Mouse (Mus musculus) heart, embryonic 12.5 days (tissue): ENCODE measurements around the gene Cdan1. TPM values are rescaled to one million over a fixed set of nuclear protein-coding genes. Genes with fewer than 3 reads are reported as not detected.

Experiments
- ATAC-seq: fragments of 200-750 bp; cut with Nextera tagmentation; 2 replicates; pipeline ENCODE4 v1.8.0; 2017; ENCODE audit warnings: moderate TSS enrichment, moderate library complexity; ENCODE audit not compliant: insufficient number of reproducible peaks, low FRiP score
- H3K27ac ChIP-seq: fragments of 300-500 bp; sonication (generic); 2 replicates; pipeline ENCODE4 v1.5.1; 2016; ENCODE audit warnings: mild to moderate bottlenecking, moderate library complexity; ENCODE audit not compliant: poor library complexity, severe bottlenecking
- H3K27me3 ChIP-seq: fragments of 300-500 bp; sonication (generic); replicated peaks from 2 replicates; pipeline ENCODE4 v1.6.1; 2016; ENCODE audit warnings: mild to moderate bottlenecking, moderate library complexity
- H3K36me3 ChIP-seq: fragments of 300-500 bp; sonication (generic); 2 replicates; pipeline ENCODE4 v1.6.1; 2016; ENCODE audit warnings: mild to moderate bottlenecking, moderate library complexity
- H3K4me1 ChIP-seq: fragments of 300-500 bp; sonication (generic); replicated peaks from 2 replicates; pipeline ENCODE4 v1.6.1; 2016; ENCODE audit warnings: mild to moderate bottlenecking
- H3K4me2 ChIP-seq: fragments of 300-500 bp; sonication (generic); 2 replicates; pipeline ENCODE4 v1.6.1; 2016; ENCODE audit warnings: mild to moderate bottlenecking, moderate library complexity
- H3K4me3 ChIP-seq: fragments of 300-500 bp; sonication (generic); 2 replicates; pipeline ENCODE4 v1.5.1; 2016; ENCODE audit warnings: mild to moderate bottlenecking
- H3K9ac ChIP-seq: fragments of 300-500 bp; sonication (generic); 2 replicates; pipeline ENCODE4 v1.6.1; 2016; ENCODE audit warnings: mild to moderate bottlenecking, moderate library complexity
- H3K9me3 ChIP-seq: fragments of 300-500 bp; sonication (generic); replicated peaks from 2 replicates; pipeline ENCODE4 v1.6.1; 2016; ENCODE audit warnings: mild to moderate bottlenecking, moderate library complexity
- WGBS: fragments of 180-500 bp; shearing (Covaris S2); methylation state at CpG from one replicate; pipeline ENCODE4 v1.1.7; 2016; 5-methylcytosine and 5-hydroxymethylcytosine counted together
- polyA plus RNA-seq: library from polyadenylated mRNA; unstranded; fragments of >200 nt; fragmentation: Nextera tagmentation; extraction: Ambion mirVana; gene quantifications from 2 replicates; pipeline ENCODE4 v1.2.1, GENCODE M21; 2016

Cdan1 gene
- polyA plus RNA-seq, 1 experiment from 2014 or later = 10.8 TPM

- ATAC-seq = no peak
Measured at GRCm38 (mm10) chr2:120731877-120732530, 117.9 kb downstream of the Cdan1 start.

DNA sequence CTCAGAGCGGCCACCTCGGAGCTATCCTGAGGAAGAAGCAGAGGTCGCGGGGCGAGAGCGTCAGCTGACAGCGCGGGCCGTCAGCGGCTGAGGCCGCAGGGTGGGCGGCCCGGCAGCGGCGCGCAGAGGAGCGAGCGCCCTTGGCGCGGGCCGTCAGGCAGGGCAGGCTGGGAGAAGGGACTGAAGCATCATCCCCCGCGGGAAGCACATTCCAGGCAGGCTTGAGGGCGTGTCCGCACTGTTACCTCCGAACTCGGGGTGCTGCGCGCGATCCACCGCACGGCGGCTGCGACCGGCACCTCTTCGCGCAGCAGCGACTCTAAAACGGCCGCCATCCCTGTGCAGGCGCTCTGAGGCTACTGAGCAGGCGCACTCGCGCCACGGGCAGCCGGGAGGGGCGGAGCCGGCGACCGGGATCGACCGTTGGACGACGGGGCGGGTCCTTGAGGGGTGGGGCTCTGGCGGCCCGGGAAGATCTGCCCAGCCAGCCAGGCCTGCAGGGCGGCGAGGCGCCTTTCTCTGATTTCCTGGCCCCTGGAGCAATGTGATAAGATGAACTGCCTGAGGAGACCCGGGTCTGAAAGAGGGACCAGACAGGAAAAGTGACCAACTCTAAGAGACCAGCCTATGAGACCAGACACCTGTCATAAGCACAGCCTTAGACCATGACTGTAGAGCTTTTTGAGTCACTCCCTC lies 118.6 kb downstream of the Cdan1 start:
- Histone ChIP-seq H3K27me3 (no peaks in the 10 kb centered on the region), H3K4me1 (peaks cover 27% of the 10 kb centered on the region), H3K36me3 (peaks cover 24% of the 10 kb centered on the region), H3K4me3 (peak overlapping the region; percentile 88), H3K4me2 (peak overlapping the region; percentile 98), H3K9ac (peak overlapping the region; percentile 96), H3K9me3 (no peaks in the 10 kb centered on the region), H3K27ac (peak overlapping the region; percentile 98)
- under 1% methylated on average over 61 of the region's 61 CpGs for WGBS
- peak; percentile 98 for ATAC-seq

More at GRCm38 (mm10) chr2:120731877-120732530, 117.9 kb downstream of the Cdan1 start:
- Histone ChIP-seq H3K36me3 (peaks cover 18% of the 10 kb centered on the region), H3K27me3 (no peaks in the 10 kb centered on the region), H3K4me2 (peak overlapping the region; percentile 98), H3K4me1 (peaks cover 27% of the 10 kb centered on the region), H3K27ac (peak overlapping the region; percentile 98), H3K4me3 (peak overlapping the region; percentile 88), H3K9ac (peak overlapping the region; percentile 96), H3K9me3 (no peaks in the 10 kb centered on the region)
- 27% methylated on average over 7 of the region's 7 CpGs for WGBS

- no peaks in the 10 kb centered on the region for H3K27me3 ChIP-seq
- WGBS = under 1% methylated on average over 50 of the region's 50 CpGs
- peak; percentile 27 for ATAC-seq
Measured at GRCm38 (mm10) chr2:120730639-120731166, 119.2 kb downstream of the Cdan1 start.

DNA sequence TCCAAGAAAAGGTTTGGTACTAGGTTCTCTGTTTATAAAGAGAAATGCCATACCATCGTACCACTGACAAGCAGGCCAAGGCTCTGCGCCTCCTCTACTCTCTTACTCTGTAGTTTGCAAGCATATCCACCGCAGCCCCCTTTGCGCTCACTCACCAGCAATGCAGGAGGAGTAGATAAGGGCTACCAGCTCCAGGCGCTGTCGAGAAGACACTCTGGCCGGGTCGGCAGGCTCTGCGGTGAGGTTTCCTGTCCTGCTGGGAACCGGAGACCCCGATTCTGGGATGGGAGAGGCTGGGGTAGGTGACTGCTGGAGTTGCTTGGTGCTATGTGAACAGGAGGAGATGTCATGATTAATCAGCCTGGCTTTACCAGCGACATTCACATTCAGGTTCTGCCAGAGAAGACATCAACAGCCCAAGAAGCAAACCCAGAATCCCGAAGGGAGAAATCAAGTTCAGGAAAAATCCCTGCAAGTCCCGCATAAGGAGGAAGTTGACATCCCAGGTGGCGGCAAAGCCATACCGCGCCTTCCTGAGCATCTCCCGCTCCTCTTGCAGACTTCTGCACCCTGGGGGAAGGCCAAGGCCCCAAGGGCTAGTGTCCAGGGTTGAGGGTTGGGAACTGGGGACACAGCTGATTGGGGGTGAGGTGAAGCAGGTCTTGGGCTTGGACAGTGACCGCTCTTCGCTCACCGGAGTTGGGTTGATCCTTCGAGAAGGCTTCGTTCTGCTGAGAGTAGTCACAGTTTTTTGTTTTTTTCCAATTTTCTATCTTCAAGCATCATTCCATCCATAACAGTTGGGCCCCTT lies 119.9 kb downstream of the Cdan1 start:
- Histone ChIP-seq H3K27ac (peak overlapping the region; percentile 98; the same call in 1 of the 2 replicates), H3K27me3 (no peaks in the 10 kb centered on the region), H3K4me2 (peak overlapping the region; percentile 98), H3K36me3 (peaks cover 38% of the 10 kb centered on the region), H3K4me3 (peak overlapping the region; percentile 88), H3K9me3 (no peaks in the 10 kb centered on the region), H3K9ac (peak overlapping the region; percentile 96), H3K4me1 (peaks cover 27% of the 10 kb centered on the region)
- no peak for ATAC-seq
- WGBS = 2% methylated on average over 23 of the region's 23 CpGs

More at GRCm38 (mm10) chr2:120730639-120731166, 119.2 kb downstream of the Cdan1 start:
- H3K27ac ChIP-seq = peak overlapping the region; percentile 98
- H3K4me1 ChIP-seq = peaks cover 27% of the 10 kb centered on the region
- peaks cover 31% of the 10 kb centered on the region for H3K36me3 ChIP-seq
- H3K9ac ChIP-seq = peak overlapping the region; percentile 96
- no peaks in the 10 kb centered on the region for H3K9me3 ChIP-seq
- peak overlapping the region; percentile 88 for H3K4me3 ChIP-seq
- peak overlapping the region; percentile 98 for H3K4me2 ChIP-seq

GRCm38 (mm10) chr2:120724176-120724575 lies 125.8 kb downstream of the Cdan1 start:
- Histone ChIP-seq H3K4me3 (no peak overlapping the region), H3K4me1 (peaks cover 33% of the 10 kb centered on the region), H3K27me3 (no peaks in the 10 kb centered on the region), H3K27ac (no peak overlapping the region), H3K36me3 (peaks cover 93% of the 10 kb centered on the region), H3K9ac (no peak overlapping the region), H3K9me3 (no peaks in the 10 kb centered on the region), H3K4me2 (no peak overlapping the region)
- WGBS = 80% methylated on average over 6 of the region's 6 CpGs
- no peak for ATAC-seq

GRCm38 (mm10) chr2:120723621-120724020 lies 126.3 kb downstream of the Cdan1 start:
- Histone ChIP-seq H3K4me2 (no peak overlapping the region), H3K9ac (no peak overlapping the region), H3K27ac (0 out of 2 replicates have a peak overlapping the region, but pooled peaks have one; percentile 6), H3K4me1 (peaks cover 27% of the 10 kb centered on the region), H3K27me3 (no peaks in the 10 kb centered on the region), H3K36me3 (peaks cover 97% of the 10 kb centered on the region), H3K9me3 (no peaks in the 10 kb centered on the region), H3K4me3 (no peak overlapping the region)
- ATAC-seq = no peak
- 63% methylated on average over 4 of the region's 4 CpGs for WGBS

GRCm38 (mm10) chr2:120722491-120722890 lies 127.4 kb downstream of the Cdan1 start:
- 49% methylated on average over 8 of the region's 8 CpGs for WGBS
- Histone ChIP-seq H3K36me3 (peaks cover 97% of the 10 kb centered on the region), H3K27me3 (no peaks in the 10 kb centered on the region), H3K9me3 (no peaks in the 10 kb centered on the region), H3K27ac (peak overlapping the region; percentile 58), H3K4me2 (no peak overlapping the region), H3K4me3 (no peak overlapping the region), H3K9ac (0 out of 2 replicates have a peak overlapping the region, but pooled peaks have one; percentile 25), H3K4me1 (peaks cover 24% of the 10 kb centered on the region)
- peak; percentile 60 for ATAC-seq

GRCm38 (mm10) chr2:120721911-120722310 lies 128.0 kb downstream of the Cdan1 start:
- Histone ChIP-seq H3K27me3 (no peaks in the 10 kb centered on the region), H3K27ac (no peak overlapping the region), H3K4me1 (peaks cover 24% of the 10 kb centered on the region), H3K9me3 (no peaks in the 10 kb centered on the region), H3K4me2 (no peak overlapping the region), H3K9ac (no peak overlapping the region), H3K36me3 (peaks cover 97% of the 10 kb centered on the region), H3K4me3 (no peak overlapping the region)
- 94% methylated on average over 2 of the region's 2 CpGs for WGBS
- no peak for ATAC-seq

- no peak for ATAC-seq
- H3K4me2 ChIP-seq = no peak overlapping the region
- peaks cover 95% of the 10 kb centered on the region for H3K36me3 ChIP-seq
- no peaks in the 10 kb centered on the region for H3K27me3 ChIP-seq
- H3K4me3 ChIP-seq = no peak overlapping the region
- peaks cover 24% of the 10 kb centered on the region for H3K4me1 ChIP-seq
- 93% methylated on average over 6 of the region's 6 CpGs for WGBS
- no peak overlapping the region for H3K27ac ChIP-seq
- no peaks in the 10 kb centered on the region for H3K9me3 ChIP-seq
- H3K9ac ChIP-seq = no peak overlapping the region
Measured at GRCm38 (mm10) chr2:120720821-120721220, 129.1 kb downstream of the Cdan1 start.

GRCm38 (mm10) chr2:120718496-120718895 lies 131.4 kb downstream of the Cdan1 start:
- no peak overlapping the region for H3K4me3 ChIP-seq
- H3K9ac ChIP-seq = no peak overlapping the region
- H3K36me3 ChIP-seq = peaks cover 91% of the 10 kb centered on the region
- 94% methylated on average over 8 of the region's 8 CpGs for WGBS
- no peaks in the 10 kb centered on the region for H3K27me3 ChIP-seq
- H3K4me1 ChIP-seq = peaks cover 11% of the 10 kb centered on the region
- no peak overlapping the region for H3K27ac ChIP-seq
- no peak for ATAC-seq
- H3K9me3 ChIP-seq = no peaks in the 10 kb centered on the region
- no peak overlapping the region for H3K4me2 ChIP-seq
